Comparison of ENCODE assay signal across 27 mouse cellular contexts in the genomic region with DNA sequence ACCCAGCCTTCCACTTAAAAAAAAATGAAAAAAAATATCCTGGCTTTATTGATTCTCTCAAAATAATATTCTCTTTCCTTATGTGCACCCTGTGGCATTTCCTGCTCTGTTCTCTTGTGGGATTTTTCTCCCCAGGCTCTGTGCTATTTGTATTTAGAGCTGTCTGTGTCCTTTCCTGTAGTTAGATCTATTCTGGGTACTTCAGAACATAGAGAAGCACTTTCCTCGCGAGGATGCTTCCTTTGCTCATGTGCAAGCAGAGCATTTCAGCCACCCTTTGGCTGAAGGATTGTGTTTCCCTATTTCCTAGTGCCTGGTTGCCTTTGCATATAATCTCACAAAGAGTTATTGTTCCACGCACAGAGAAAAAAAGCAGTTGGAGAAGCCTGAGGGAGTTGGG. TPM values are rescaled to one million over a fixed set of nuclear protein-coding genes. Genes with fewer than 3 reads are reported as not detected.
DNase-seq lines count a peak whose midpoint lies in the region; ATAC-seq lines count a peak whose summit lies in the region.
"Had no signal": no experiment of that assay in that cellular context is flagged by ENCODE, and none has a peak within 500 bp of the region (broad histone marks: within the 10 kb centered on the region; RNA-seq: fewer than 3 reads in every experiment).

No protein-coding gene starts in this region.

- H3K27ac ChIP-seq in neural tube, embryonic 13.5 days (replicated peaks) = 0 out of 2 replicates have a peak overlapping the region, but pooled peaks have one; percentile 23
- H3K27ac ChIP-seq: embryonic facial prominence, embryonic 15.5 days; forebrain, embryonic 10.5 days; forebrain, embryonic 12.5 days had no signal

- no peak for DNase-seq in frontal cortex, postnatal 14 days (ENCODE audit: low spot score in 2 of 2)
- no peak for DNase-seq in neural tube, embryonic 10.5 days (ENCODE audit: extremely low spot score, low spot score)
- peak; percentile 41 for DNase-seq in telencephalon, adult 2 months (ENCODE audit: low read depth, low spot score)
- no peak for DNase-seq in gastrocnemius, postnatal 25 days
- DNase-seq: adrenal gland, adult 8-10 months; adrenal gland, postnatal 14 days; adrenal gland, postnatal 36 days; cerebellum, adult 11 months; cerebellum, adult 18-20 months; cerebellum, adult 8-10 months; cerebellum, adult 9-11 months; cerebellum, postnatal 14 days; cerebellum, postnatal 36 days had no signal

- 69% methylated on average over 3 of the region's 3 CpGs for WGBS in neural tube, embryonic 13.5 days

- H3K9ac ChIP-seq in neural tube, embryonic 13.5 days = no peak overlapping the region
- H3K9ac ChIP-seq: embryonic facial prominence, embryonic 13.5 days; embryonic facial prominence, embryonic 15.5 days; forebrain, embryonic 12.5 days had no signal

- ATAC-seq in frontal cortex, adult (ENCODE audit: low TSS enrichment) = peak; percentile 54
- ATAC-seq in neural tube, embryonic 13.5 days (ENCODE audit: low read depth) = no peak
- ATAC-seq: activated CD4-positive, CD25-positive, alpha-beta regulatory T cell, adult 4 months; forebrain, embryonic 14.5 days; forebrain, embryonic 16.5 days; Patski had no signal

- H3K4me1 ChIP-seq in neural tube, embryonic 13.5 days (replicated peaks) = no peaks in the 10 kb centered on the region
- H3K4me1 ChIP-seq: embryonic facial prominence, embryonic 15.5 days; forebrain, embryonic 10.5 days had no signal

- H3K4me3 ChIP-seq in neural tube, embryonic 13.5 days = no peak overlapping the region
- H3K4me3 ChIP-seq: embryonic facial prominence, embryonic 13.5 days; embryonic facial prominence, embryonic 15.5 days; erythroblast, embryonic 14.5 days; forebrain, embryonic 10.5 days; forebrain, embryonic 12.5 days had no signal

- H3K27me3 ChIP-seq in neural tube, embryonic 13.5 days = no peaks in the 10 kb centered on the region
- H3K27me3 ChIP-seq: CH12.LX; embryonic facial prominence, embryonic 13.5 days; embryonic facial prominence, embryonic 15.5 days; forebrain, embryonic 12.5 days; Patski had no signal

- H3K4me2 ChIP-seq in neural tube, embryonic 13.5 days = no peak overlapping the region
- H3K4me2 ChIP-seq: embryonic facial prominence, embryonic 13.5 days; embryonic facial prominence, embryonic 15.5 days; forebrain, embryonic 12.5 days had no signal

- H3K9me3 ChIP-seq in neural tube, embryonic 13.5 days = no peaks in the 10 kb centered on the region
- H3K9me3 ChIP-seq: embryonic facial prominence, embryonic 13.5 days; embryonic facial prominence, embryonic 15.5 days; forebrain, embryonic 10.5 days; forebrain, embryonic 12.5 days had no signal

- no peaks in the 10 kb centered on the region for H3K36me3 ChIP-seq in neural tube, embryonic 13.5 days
- H3K36me3 ChIP-seq: embryonic facial prominence, embryonic 13.5 days; embryonic facial prominence, embryonic 15.5 days; forebrain, embryonic 10.5 days; forebrain, embryonic 12.5 days; G1E had no signal

RNA-seq across cellular contexts. Expression of a gene that starts 58.6 kb away (rescaled TPM):
- polyA plus RNA-seq in neural tube, embryonic 13.5 days (2015; fragmentation: Nextera tagmentation; extraction: Ambion mirVana) = 8.6 and 9.9 TPM in 2 replicates
- total RNA-seq in gastrocnemius, postnatal 25 days (2021) = 10 to 100 TPM; 18.2 to 22.8 TPM
- total RNA-seq: CH12.LX; common myeloid progenitor, adult 5-6 weeks had no signal
- polyA plus RNA-seq: erythroblast, embryonic 14.5 days; G1E had no signal
